Mouse (Mus musculus) thymus, adult 2 months (tissue): ENCODE measurements around the gene Gm45261. TPM values are rescaled to one million over a fixed set of nuclear protein-coding genes. Genes with fewer than 3 reads are reported as not detected.

ENCODE experiments used
- DNase-seq: peaks from one replicate; pipeline ENCODE4 v3.0.0; 2021
- H3K27ac ChIP-seq: fragments of 200-500 bp; 2 replicates; pipeline ENCODE4 v1.5.1; 2012; ENCODE audit warnings: low read length, control low read depth; ENCODE audit not compliant: control insufficient read depth, insufficient read depth
- H3K27me3 ChIP-seq: fragments of 200-500 bp; 2 replicates; pipeline ENCODE4 v1.6.1; 2012; ENCODE audit warnings: mild to moderate bottlenecking, low read length, moderate library complexity, mixed read lengths; ENCODE audit not compliant: control insufficient read depth, insufficient read depth
- H3K36me3 ChIP-seq: fragments of 200-500 bp; 2 replicates; pipeline ENCODE4 v1.6.1; 2012; ENCODE audit warnings: mild to moderate bottlenecking, low read length, moderate library complexity; ENCODE audit not compliant: control insufficient read depth, insufficient read depth
- H3K4me1 ChIP-seq: fragments of 200-500 bp; replicated peaks from 2 replicates; pipeline ENCODE4 v1.6.1; 2012; ENCODE audit warnings: low read length; ENCODE audit not compliant: control insufficient read depth, insufficient read depth
- H3K4me3 ChIP-seq: fragments of 200-500 bp; 2 replicates; pipeline ENCODE4 v1.5.1; 2012; ENCODE audit warnings: mild to moderate bottlenecking, low read length, control low read depth, moderate library complexity; ENCODE audit not compliant: control insufficient read depth, insufficient read depth
- CTCF ChIP-seq: fragments of 200-500 bp; IDR thresholded peaks from 2 replicates; pipeline ENCODE4 v1.5.1; 2012; ENCODE audit warnings: mild to moderate bottlenecking, control low read depth, low read length, moderate library complexity, borderline replicate concordance; ENCODE audit not compliant: control insufficient read depth, poor library complexity, insufficient read depth; ENCODE audit errors: extremely low read depth
- POLR2A ChIP-seq: fragments of 200-500 bp; IDR thresholded peaks from 2 replicates; pipeline ENCODE4 v1.6.1; 2012; ENCODE audit warnings: mild to moderate bottlenecking, low read length, control low read depth, moderate library complexity; ENCODE audit not compliant: control insufficient read depth, poor library complexity, insufficient read depth; ENCODE audit errors: extremely low read depth
- WGBS: fragments of 180-500 bp; shearing (Covaris S2); methylation state at CpG from one replicate; pipeline ENCODE4 v1.1.7; 2018; 5-methylcytosine and 5-hydroxymethylcytosine counted together
- polyA plus RNA-seq: library from polyadenylated mRNA; depleted of rRNA; stranded (reverse); fragments of >200 nt; gene quantifications from 2 replicates; pipeline ENCODE4 v1.2.3, GENCODE M21; 2012; rRNA removed

Gm45261 gene
- polyA plus RNA-seq, 1 experiment: not detected

GRCm38 (mm10) chr1:80401961-80402360 lies 59.3 kb downstream of the Gm45261 start:
- DNase-seq: no peak
- TF ChIP-seq POLR2A: no peak
- no peak for TF ChIP-seq CTCF
- no peaks in the 10 kb centered on the region for H3K36me3 ChIP-seq
- H3K27ac ChIP-seq: no peak overlapping the region
- peaks cover 2% of the 10 kb centered on the region; the same call in 1 of the 2 replicates for H3K4me1 ChIP-seq
- H3K27me3 ChIP-seq: no peaks in the 10 kb centered on the region
- H3K4me3 ChIP-seq: no peak overlapping the region
- WGBS: 77% methylated on average over 1 of the region's 1 CpGs

Other genes starting within 250 kb of the Gm45261 start
- 0.20 and 0.39 TPM in 2 replicates for gene Fam124b, start 243.0 kb downstream of the Gm45261 start, polyA plus RNA-seq
- gene Cul3, start 121.0 kb downstream of the Gm45261 start, polyA plus RNA-seq: 15.3 and 16.3 TPM in 2 replicates